Mouse (Mus musculus) intestine, embryonic 15.5 days (tissue): ENCODE results near the gene Nrxn3. TPM values are rescaled to one million over a fixed set of nuclear protein-coding genes. Genes with fewer than 3 reads are reported as not detected.

Experiments used
- ATAC-seq: fragments of 200-750 bp; cut with Nextera tagmentation; 2 replicates; pipeline ENCODE4 v1.8.0; 2017; ENCODE audit warnings: moderate TSS enrichment, moderate library complexity
- H3K27ac ChIP-seq: fragments of 300-500 bp; sonication (generic); 2 replicates; pipeline ENCODE4 v1.5.1; 2015; ENCODE audit warnings: mild to moderate bottlenecking, inconsistent platforms
- H3K27me3 ChIP-seq: fragments of 300-500 bp; sonication (generic); replicated peaks from 2 replicates; pipeline ENCODE4 v1.6.1; 2015; ENCODE audit warnings: inconsistent platforms
- H3K36me3 ChIP-seq: fragments of 300-500 bp; sonication (generic); 2 replicates; pipeline ENCODE4 v1.6.1; 2015; ENCODE audit warnings: inconsistent platforms
- H3K4me1 ChIP-seq: fragments of 300-500 bp; sonication (generic); replicated peaks from 2 replicates; pipeline ENCODE4 v1.6.1; 2015; ENCODE audit warnings: inconsistent platforms
- H3K4me2 ChIP-seq: fragments of 300-500 bp; sonication (generic); replicated peaks from 2 replicates; pipeline ENCODE4 v1.6.1; 2015; ENCODE audit warnings: mild to moderate bottlenecking, inconsistent platforms
- H3K4me3 ChIP-seq: fragments of 300-500 bp; sonication (generic); replicated peaks from 2 replicates; pipeline ENCODE4 v1.5.1; 2015; ENCODE audit warnings: inconsistent platforms
- H3K9ac ChIP-seq: fragments of 300-500 bp; sonication (generic); 2 replicates; pipeline ENCODE4 v1.6.1; 2015; ENCODE audit warnings: inconsistent platforms
- H3K9me3 ChIP-seq: fragments of 300-500 bp; sonication (generic); 2 replicates; pipeline ENCODE4 v1.6.1; 2016; ENCODE audit warnings: inconsistent platforms
- WGBS: fragments of 180-500 bp; shearing (Covaris S2); methylation state at CpG from one replicate; pipeline ENCODE4 v1.1.7; 2015; 5-methylcytosine and 5-hydroxymethylcytosine counted together
- polyA plus RNA-seq: library from polyadenylated mRNA; unstranded; fragments of >200 nt; fragmentation: Nextera tagmentation; extraction: Ambion mirVana; gene quantifications from 2 replicates; pipeline ENCODE4 v1.2.1, GENCODE M21; 2015

Nrxn3 gene
- polyA plus RNA-seq, 1 experiment from 2014 or later: 3.0 TPM

GRCm38 (mm10) chr12:89685633-89686032 is 963.0 kb downstream of the Nrxn3 start:
- H3K9ac ChIP-seq: no peak overlapping the region
- no peaks in the 10 kb centered on the region for H3K4me1 ChIP-seq
- 65% methylated on average over 2 of the region's 2 CpGs for WGBS
- H3K9me3 ChIP-seq: no peaks in the 10 kb centered on the region
- H3K27me3 ChIP-seq: no peaks in the 10 kb centered on the region
- H3K4me2 ChIP-seq: no peak overlapping the region
- ATAC-seq: no peak
- no peaks in the 10 kb centered on the region for H3K36me3 ChIP-seq
- no peak overlapping the region for H3K4me3 ChIP-seq
- H3K27ac ChIP-seq: no peak overlapping the region

GRCm38 (mm10) chr12:89689086-89689485 is 966.4 kb downstream of the Nrxn3 start:
- Histone ChIP-seq H3K36me3 (no peaks in the 10 kb centered on the region), H3K27ac (no peak overlapping the region), H3K9ac (no peak overlapping the region), H3K4me2 (no peak overlapping the region), H3K4me1 (no peaks in the 10 kb centered on the region), H3K9me3 (no peaks in the 10 kb centered on the region), H3K4me3 (no peak overlapping the region), H3K27me3 (no peaks in the 10 kb centered on the region)
- ATAC-seq: no peak
- WGBS: 88% methylated on average over 7 of the region's 7 CpGs

DNA sequence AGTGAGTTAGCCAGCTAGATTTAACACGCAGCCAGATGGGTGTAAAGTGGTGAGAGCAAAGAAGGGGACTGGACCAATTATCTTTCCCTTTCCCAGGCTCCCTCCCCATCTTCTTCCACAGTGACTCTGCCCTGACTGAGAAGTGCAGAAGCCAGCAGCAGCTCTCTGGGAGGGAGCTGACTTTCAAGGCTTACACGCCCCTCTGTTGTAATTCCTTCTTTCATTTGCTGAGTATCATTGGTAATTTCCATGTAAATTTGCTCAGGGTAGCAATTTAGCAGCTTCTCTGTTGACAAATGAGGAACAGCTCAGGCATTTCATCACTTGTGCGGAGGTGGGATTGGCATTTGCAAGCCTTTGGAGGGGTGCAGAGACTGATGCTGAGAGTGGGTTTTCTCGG is 976.8 kb downstream of the Nrxn3 start:
- Histone ChIP-seq H3K27ac (no peak overlapping the region), H3K36me3 (no peaks in the 10 kb centered on the region), H3K9me3 (no peaks in the 10 kb centered on the region), H3K9ac (no peak overlapping the region), H3K4me3 (no peak overlapping the region), H3K27me3 (no peaks in the 10 kb centered on the region), H3K4me1 (no peaks in the 10 kb centered on the region), H3K4me2 (no peak overlapping the region)
- no peak for ATAC-seq
- WGBS: 15% methylated on average over 4 of the region's 4 CpGs

GRCm38 (mm10) chr12:89700937-89701458 is 978.3 kb downstream of the Nrxn3 start:
- no peaks in the 10 kb centered on the region for H3K4me1 ChIP-seq
- no peak overlapping the region for H3K4me3 ChIP-seq
- H3K27me3 ChIP-seq: no peaks in the 10 kb centered on the region
- H3K4me2 ChIP-seq: no peak overlapping the region
- H3K9ac ChIP-seq: no peak overlapping the region
- no peaks in the 10 kb centered on the region for H3K36me3 ChIP-seq
- H3K27ac ChIP-seq: no peak overlapping the region
- no peaks in the 10 kb centered on the region for H3K9me3 ChIP-seq
- ATAC-seq: no peak
- 48% methylated on average over 3 of the region's 3 CpGs for WGBS

GRCm38 (mm10) chr12:89702931-89703330 is 980.3 kb downstream of the Nrxn3 start:
- no peak overlapping the region for H3K4me3 ChIP-seq
- no peak overlapping the region for H3K27ac ChIP-seq
- no peak overlapping the region for H3K9ac ChIP-seq
- 93% methylated on average over 1 of the region's 1 CpGs for WGBS
- H3K36me3 ChIP-seq: no peaks in the 10 kb centered on the region
- no peaks in the 10 kb centered on the region for H3K27me3 ChIP-seq
- no peak for ATAC-seq
- no peaks in the 10 kb centered on the region for H3K9me3 ChIP-seq
- H3K4me2 ChIP-seq: no peak overlapping the region
- no peaks in the 10 kb centered on the region for H3K4me1 ChIP-seq

DNA sequence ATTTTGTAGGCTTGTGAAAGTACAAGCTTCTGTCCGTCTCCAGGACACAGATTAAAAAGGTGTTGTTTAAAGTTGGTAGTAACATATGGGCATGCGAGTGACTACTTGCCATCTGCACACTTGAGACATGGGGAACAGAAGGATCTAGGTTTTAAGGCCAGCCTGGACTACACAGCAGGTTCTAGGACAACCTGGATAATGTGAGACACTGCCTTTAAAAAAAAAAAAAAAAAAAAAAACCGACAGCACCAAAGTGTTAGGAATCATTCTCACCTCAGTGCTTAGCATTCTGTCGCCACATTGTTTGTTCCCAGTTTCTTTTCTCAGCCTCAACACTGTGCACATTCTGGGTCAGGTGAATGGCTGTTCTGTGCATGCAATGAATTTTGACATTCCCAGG is 985.2 kb downstream of the Nrxn3 start:
- Histone ChIP-seq H3K4me3 (no peak overlapping the region), H3K4me2 (no peak overlapping the region), H3K9me3 (no peaks in the 10 kb centered on the region), H3K4me1 (no peaks in the 10 kb centered on the region), H3K27ac (no peak overlapping the region), H3K9ac (no peak overlapping the region), H3K27me3 (no peaks in the 10 kb centered on the region), H3K36me3 (no peaks in the 10 kb centered on the region)
- whole genome bisulfite sequencing: 69% methylated on average over 4 of the region's 4 CpGs
- no peak for ATAC-seq

- no peaks in the 10 kb centered on the region for H3K27me3 ChIP-seq
- no peak overlapping the region for H3K4me2 ChIP-seq
- H3K36me3 ChIP-seq: no peaks in the 10 kb centered on the region
- no peaks in the 10 kb centered on the region for H3K9me3 ChIP-seq
- H3K27ac ChIP-seq: no peak overlapping the region
- no peak overlapping the region for H3K4me3 ChIP-seq
- no peaks in the 10 kb centered on the region for H3K4me1 ChIP-seq
- 92% methylated on average over 5 of the region's 5 CpGs for WGBS
- no peak overlapping the region for H3K9ac ChIP-seq
- ATAC-seq: no peak
Measured at GRCm38 (mm10) chr12:89710459-89710858, 987.8 kb downstream of the Nrxn3 start.

GRCm38 (mm10) chr12:89711791-89712190 is 989.1 kb downstream of the Nrxn3 start:
- H3K36me3 ChIP-seq: no peaks in the 10 kb centered on the region
- WGBS: 75% methylated on average over 1 of the region's 1 CpGs
- no peak overlapping the region for H3K9ac ChIP-seq
- no peaks in the 10 kb centered on the region for H3K9me3 ChIP-seq
- H3K4me2 ChIP-seq: no peak overlapping the region
- no peak for ATAC-seq
- H3K27me3 ChIP-seq: no peaks in the 10 kb centered on the region
- H3K27ac ChIP-seq: no peak overlapping the region
- no peaks in the 10 kb centered on the region for H3K4me1 ChIP-seq
- no peak overlapping the region for H3K4me3 ChIP-seq

DNA sequence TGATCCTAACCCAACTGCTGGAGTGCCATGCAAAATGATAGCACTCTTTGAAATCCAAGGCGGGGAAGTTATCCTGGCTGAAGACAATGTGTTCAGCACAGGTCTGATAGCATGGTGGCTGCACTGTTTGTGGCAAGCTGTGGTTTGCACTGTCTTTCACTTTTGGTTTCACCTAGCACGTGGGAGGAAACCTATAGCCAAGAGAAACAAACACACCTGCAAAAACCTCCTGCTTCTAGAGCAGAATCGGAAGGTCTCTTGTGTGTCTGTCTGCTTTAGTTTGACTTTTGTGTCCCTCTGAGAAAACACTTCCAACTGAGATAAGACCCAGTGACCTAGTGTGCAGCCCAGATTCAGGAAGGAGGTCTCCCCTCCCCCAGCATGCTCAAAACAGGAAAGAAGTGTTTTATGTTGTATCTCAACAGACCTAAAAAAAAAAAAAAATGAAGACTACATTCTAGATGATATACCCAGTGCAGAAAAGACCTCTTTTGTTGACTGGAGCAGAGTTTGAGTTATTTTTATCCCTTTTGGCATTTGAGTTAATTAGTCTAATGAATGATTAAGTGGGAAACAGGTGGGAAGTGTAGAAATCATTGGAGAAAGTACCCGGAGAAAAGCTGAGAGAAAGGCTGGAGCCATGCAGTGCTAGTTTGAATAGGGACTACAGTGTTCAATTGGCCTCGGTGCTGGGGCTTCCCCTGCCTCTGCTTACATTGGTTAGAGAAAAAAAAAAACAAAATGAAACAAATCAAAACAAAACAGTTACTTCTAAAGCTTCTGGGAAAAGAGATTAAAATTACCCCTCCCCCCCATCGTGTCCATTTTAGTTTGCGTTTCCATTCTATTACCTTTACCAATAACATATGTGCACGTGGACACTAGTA is 996.8 kb downstream of the Nrxn3 start:
- ATAC-seq: no peak
- H3K9me3 ChIP-seq: no peaks in the 10 kb centered on the region
- H3K4me1 ChIP-seq: no peaks in the 10 kb centered on the region
- H3K27ac ChIP-seq: no peak overlapping the region
- whole genome bisulfite sequencing: 52% methylated on average over 8 of the region's 8 CpGs
- no peak overlapping the region for H3K4me2 ChIP-seq
- no peaks in the 10 kb centered on the region for H3K36me3 ChIP-seq
- H3K9ac ChIP-seq: no peak overlapping the region
- H3K4me3 ChIP-seq: no peak overlapping the region
- H3K27me3 ChIP-seq: no peaks in the 10 kb centered on the region

DNA sequence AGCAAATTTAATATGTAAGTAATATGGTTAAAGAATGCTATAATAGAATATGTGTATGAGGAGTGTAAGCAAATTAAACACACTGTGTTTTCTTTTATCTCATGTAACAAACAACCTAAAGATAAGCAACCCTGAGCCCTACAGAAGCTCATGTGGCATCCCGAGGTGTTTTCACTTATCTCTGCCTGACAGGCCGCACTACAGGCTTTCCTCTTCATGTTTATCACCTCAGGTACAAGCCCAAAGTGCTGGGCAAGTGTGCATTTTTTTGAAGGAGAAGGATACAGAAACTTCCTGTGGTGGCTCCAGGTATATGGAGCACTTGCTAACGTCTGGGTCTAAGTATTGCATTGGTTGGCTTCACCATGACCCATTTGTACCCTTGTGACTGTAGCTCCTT is 998.3 kb downstream of the Nrxn3 start:
- H3K4me1 ChIP-seq: no peaks in the 10 kb centered on the region
- no peak overlapping the region for H3K27ac ChIP-seq
- H3K4me2 ChIP-seq: no peak overlapping the region
- H3K36me3 ChIP-seq: no peaks in the 10 kb centered on the region
- WGBS: 61% methylated on average over 3 of the region's 3 CpGs
- H3K4me3 ChIP-seq: no peak overlapping the region
- no peak for ATAC-seq
- no peaks in the 10 kb centered on the region for H3K9me3 ChIP-seq
- H3K9ac ChIP-seq: no peak overlapping the region
- no peaks in the 10 kb centered on the region for H3K27me3 ChIP-seq

DNA sequence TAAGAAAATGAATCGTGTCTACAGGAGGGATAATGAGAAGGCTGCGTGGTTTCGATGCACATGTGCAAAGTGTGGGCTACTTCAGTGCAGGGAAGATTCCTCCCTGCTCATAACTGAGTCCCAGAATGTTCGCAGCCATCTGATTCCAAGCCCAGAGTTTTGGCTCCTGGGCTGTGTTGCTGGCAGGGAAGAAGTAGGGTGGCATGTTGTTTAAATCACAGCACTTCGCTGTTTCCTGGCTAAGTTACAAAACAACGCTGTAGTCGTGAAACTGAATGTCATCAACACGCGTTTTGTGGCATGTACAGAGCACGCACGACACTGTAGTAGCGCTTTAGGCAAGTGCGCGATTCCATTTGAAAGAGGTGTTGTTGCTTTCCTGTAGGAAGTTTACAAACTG is 999.8 kb downstream of the Nrxn3 start:
- Histone ChIP-seq H3K4me1 (no peaks in the 10 kb centered on the region), H3K9ac (no peak overlapping the region), H3K4me2 (no peak overlapping the region), H3K36me3 (no peaks in the 10 kb centered on the region), H3K9me3 (no peaks in the 10 kb centered on the region), H3K27me3 (no peaks in the 10 kb centered on the region), H3K27ac (no peak overlapping the region), H3K4me3 (no peak overlapping the region)
- WGBS: 86% methylated on average over 14 of the region's 14 CpGs
- ATAC-seq: no peak

- H3K4me2 ChIP-seq: no peak overlapping the region
- ATAC-seq: no peak
- no peaks in the 10 kb centered on the region for H3K4me1 ChIP-seq
- no peaks in the 10 kb centered on the region for H3K9me3 ChIP-seq
- H3K36me3 ChIP-seq: no peaks in the 10 kb centered on the region
- H3K27ac ChIP-seq: no peak overlapping the region
- no peak overlapping the region for H3K9ac ChIP-seq
- WGBS: 65% methylated on average over 3 of the region's 3 CpGs
- H3K4me3 ChIP-seq: no peak overlapping the region
- no peaks in the 10 kb centered on the region for H3K27me3 ChIP-seq
Measured at GRCm38 (mm10) chr12:89724048-89724447, 1001.4 kb downstream of the Nrxn3 start.

DNA sequence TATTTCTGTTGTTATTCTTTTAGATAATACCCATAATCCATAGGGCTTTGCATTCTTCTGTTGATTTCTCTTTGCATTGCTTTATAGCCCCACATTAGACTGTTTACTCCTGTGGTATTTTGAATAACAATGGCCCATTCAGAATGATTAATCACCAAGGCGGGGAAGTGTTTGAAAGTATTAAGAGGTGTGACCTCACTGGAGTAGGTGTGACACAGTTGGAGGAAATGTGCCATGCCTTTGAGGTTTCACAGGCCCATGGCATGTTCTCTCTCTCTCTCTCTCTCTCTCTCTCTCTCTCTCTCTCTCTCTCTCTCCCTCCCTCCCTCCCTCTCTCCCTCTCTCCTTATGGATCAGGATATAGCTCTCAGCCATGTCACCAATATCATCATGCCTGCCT is 1019.6 kb downstream of the Nrxn3 start:
- Histone ChIP-seq H3K4me2 (no peak overlapping the region), H3K4me3 (no peak overlapping the region), H3K4me1 (no peaks in the 10 kb centered on the region), H3K36me3 (no peaks in the 10 kb centered on the region), H3K27ac (no peak overlapping the region), H3K9ac (no peak overlapping the region), H3K9me3 (no peaks in the 10 kb centered on the region), H3K27me3 (no peaks in the 10 kb centered on the region)
- 79% methylated on average over 1 of the region's 1 CpGs for WGBS
- ATAC-seq: no peak
